Mouse (Mus musculus): ENCODE data around the gene Eef1e1. TPM values are rescaled to one million over a fixed set of nuclear protein-coding genes. Genes with fewer than 3 reads are reported as not detected.
"Not testable (repeated sequence)": the region's sequence is repeated elsewhere in the genome, so short reads cannot be mapped to it uniquely, and the experiment has no call there.

Gene Eef1e1
- total RNA-seq, 2 experiments from 2014 or later = 30.4 to 31.0 TPM

- DNase-seq (ENCODE audit: extremely low spot score in 1 of 2, low spot score in 1 of 2) = peak in 1 of 2 experiments; percentile 31
Observed at GRCm38 (mm10) chr13:38625492-38626228, 33.2 kb downstream of the Eef1e1 start.

GRCm38 (mm10) chr13:38624292-38624902, 34.5 kb downstream of the Eef1e1 start:
- DNase-seq (ENCODE audit: extremely low spot score in 1 of 2, low spot score in 1 of 2) = no peak

GRCm38 (mm10) chr13:38623296-38623695, 35.6 kb downstream of the Eef1e1 start:
- no peak for DNase-seq (ENCODE audit: extremely low spot score in 1 of 2, low spot score in 1 of 2)

- DNase-seq (ENCODE audit: extremely low spot score in 1 of 2, low spot score in 1 of 2) = not testable (repeated sequence)
Observed at GRCm38 (mm10) chr13:38618001-38618630, 40.7 kb downstream of the Eef1e1 start.

GRCm38 (mm10) chr13:38616887-38617286, 42.0 kb downstream of the Eef1e1 start:
- no peak for DNase-seq (ENCODE audit: extremely low spot score in 1 of 2, low spot score in 1 of 2)

GRCm38 (mm10) chr13:38615656-38616055, 43.2 kb downstream of the Eef1e1 start:
- DNase-seq (ENCODE audit: extremely low spot score in 1 of 2, low spot score in 1 of 2) = no peak

- DNase-seq (ENCODE audit: extremely low spot score in 1 of 2, low spot score in 1 of 2) = no peak
Observed at GRCm38 (mm10) chr13:38614298-38614697, 44.6 kb downstream of the Eef1e1 start.

- no peak for DNase-seq (ENCODE audit: extremely low spot score in 1 of 2, low spot score in 1 of 2)
Observed at GRCm38 (mm10) chr13:38613583-38613982, 45.3 kb downstream of the Eef1e1 start.

- no peak for DNase-seq (ENCODE audit: extremely low spot score in 1 of 2, low spot score in 1 of 2)
Observed at GRCm38 (mm10) chr13:38612608-38613007, 46.2 kb downstream of the Eef1e1 start.

GRCm38 (mm10) chr13:38612179-38612578, 46.7 kb downstream of the Eef1e1 start:
- DNase-seq (ENCODE audit: extremely low spot score in 1 of 2, low spot score in 1 of 2) = no peak

- no peak for DNase-seq (ENCODE audit: extremely low spot score in 1 of 2, low spot score in 1 of 2)
Observed at GRCm38 (mm10) chr13:38610336-38610735, 48.5 kb downstream of the Eef1e1 start.

GRCm38 (mm10) chr13:38607130-38607529, 51.7 kb downstream of the Eef1e1 start:
- no peak for DNase-seq (ENCODE audit: extremely low spot score in 1 of 2, low spot score in 1 of 2)

GRCm38 (mm10) chr13:38605353-38605752, 53.5 kb downstream of the Eef1e1 start:
- DNase-seq (ENCODE audit: extremely low spot score in 1 of 2, low spot score in 1 of 2) = no peak

- no peak for DNase-seq (ENCODE audit: extremely low spot score in 1 of 2, low spot score in 1 of 2)
Observed at GRCm38 (mm10) chr13:38602966-38603365, 55.9 kb downstream of the Eef1e1 start.

GRCm38 (mm10) chr13:38602243-38602832, 56.5 kb downstream of the Eef1e1 start:
- no peak for DNase-seq (ENCODE audit: extremely low spot score in 1 of 2, low spot score in 1 of 2)

GRCm38 (mm10) chr13:38600811-38601210, 58.0 kb downstream of the Eef1e1 start:
- DNase-seq (ENCODE audit: extremely low spot score in 1 of 2, low spot score in 1 of 2) = no peak

GRCm38 (mm10) chr13:38597076-38597475, 61.8 kb downstream of the Eef1e1 start:
- DNase-seq (ENCODE audit: extremely low spot score in 1 of 2, low spot score in 1 of 2) = no peak

- no peak for DNase-seq (ENCODE audit: extremely low spot score in 1 of 2, low spot score in 1 of 2)
Observed at GRCm38 (mm10) chr13:38596461-38596860, 62.4 kb downstream of the Eef1e1 start.
